Mouse (Mus musculus) stomach, embryonic 14.5 days (tissue): ENCODE results near the gene F5. TPM values are rescaled to one million over a fixed set of nuclear protein-coding genes. Genes with fewer than 3 reads are reported as not detected.

Source experiments
- polyA plus RNA-seq: library from polyadenylated mRNA; unstranded; fragments of >200 nt; fragmentation: Nextera tagmentation; extraction: Ambion mirVana; gene quantifications from 2 replicates; pipeline ENCODE4 v1.2.1, GENCODE M21; 2014

The F5 gene
- polyA plus RNA-seq, 1 experiment from 2014 or later, result 0.54 TPM

Other genes with a start within 250 kb of the F5 start
- gene Scyl3, start 222.7 kb upstream of the F5 start, polyA plus RNA-seq, result 16.6 and 22.6 TPM in 2 replicates
- gene BC055324, start 157.0 kb upstream of the F5 start, polyA plus RNA-seq, result 22.2 and 24.3 TPM in 2 replicates
- gene Mettl18, start 156.9 kb upstream of the F5 start, polyA plus RNA-seq, result 8.4 and 10.5 TPM in 2 replicates
- not detected in 2 replicates for gene Sele, start 103.6 kb upstream of the F5 start, polyA plus RNA-seq
- gene Sell, start 89.9 kb upstream of the F5 start, polyA plus RNA-seq, result 0.41 and 0.63 TPM in 2 replicates
- gene Selp, start 36.6 kb upstream of the F5 start, polyA plus RNA-seq, result not detected in 2 replicates
- 13.8 and 14.2 TPM in 2 replicates for gene Slc19a2, start 97.2 kb downstream of the F5 start, polyA plus RNA-seq
- 11.8 and 12.2 TPM in 2 replicates for gene Ccdc181, start 123.7 kb downstream of the F5 start, polyA plus RNA-seq
- 34.7 and 36.9 TPM in 2 replicates for gene Nme7, start 152.3 kb downstream of the F5 start, polyA plus RNA-seq
- gene Blzf1, start 155.7 kb downstream of the F5 start, polyA plus RNA-seq, result 25.6 and 26.7 TPM in 2 replicates